Mouse (Mus musculus) inflammation-experienced regulatory T-cells (primary cell): ENCODE measurements around the gene Vmn2r63. TPM values are rescaled to one million over a fixed set of nuclear protein-coding genes. Genes with fewer than 3 reads are reported as not detected.

Experiments
- polyA plus RNA-seq, 2 experiments: library from polyadenylated mRNA; unstranded; fragments of 100-300 nt; shearing (Covaris generic); gene quantifications; one replicate each; pipeline ENCODE4 v1.2.1; 2017

The Vmn2r63 gene
- under 1 TPM; 0.06 to 0.44 TPM for polyA plus RNA-seq

DNA sequence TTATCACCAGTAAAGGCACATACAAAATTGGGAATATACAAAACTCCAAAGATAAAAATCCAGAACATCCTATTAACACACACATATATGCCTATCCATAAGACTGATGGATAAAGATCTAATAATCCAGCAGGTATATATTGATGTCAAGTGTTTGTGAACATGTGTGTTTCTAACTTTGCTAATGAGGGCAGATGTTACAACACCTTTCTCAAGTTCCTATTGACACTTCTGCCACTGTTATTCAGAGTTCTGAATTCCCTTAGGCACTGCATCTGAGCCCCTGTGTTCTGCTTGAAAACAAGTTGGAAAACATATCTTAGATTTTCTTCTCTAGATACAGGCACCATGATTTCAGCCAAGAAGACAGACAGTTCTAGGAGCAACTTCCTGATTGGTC is at the start of gene Vmn2r63:
Vmn2r63 (minus strand) TSS at position 101 of the 400 bp plus-strand sequence.

DNA sequence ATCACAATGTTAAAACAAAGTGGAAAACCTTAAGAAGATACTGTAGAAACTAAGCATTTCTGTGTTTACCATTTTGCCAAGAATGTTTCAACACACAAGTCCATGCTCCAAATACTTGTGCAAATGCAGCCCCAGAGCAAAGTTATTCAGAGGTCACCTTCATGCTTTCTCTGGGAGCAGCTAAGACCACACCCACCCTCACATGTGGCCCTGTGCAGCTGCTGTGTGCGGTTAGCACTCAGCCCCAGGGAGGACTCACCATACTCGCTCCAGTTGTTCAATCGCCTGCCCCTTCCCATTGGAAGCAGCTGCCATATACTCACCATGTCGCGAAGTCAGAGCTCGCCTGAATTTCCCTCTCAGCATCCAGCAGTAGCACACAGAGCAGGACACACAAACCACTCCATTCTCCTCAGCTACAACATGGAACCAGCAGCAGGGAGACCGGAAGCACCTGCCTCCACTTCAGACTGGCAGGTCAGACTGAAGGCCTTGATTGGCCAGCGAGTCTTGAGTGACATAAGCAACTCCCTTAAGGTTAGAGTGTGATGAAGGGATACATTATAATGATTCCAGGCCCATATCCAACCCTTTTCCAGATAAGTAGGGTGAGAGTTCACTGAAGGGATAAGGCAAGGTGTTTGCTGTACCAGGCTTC is 66.7 kb downstream of the Vmn2r63 start, which contains the start of gene Gm2381:
Gm2381 (minus strand) TSS at position 434 of the 658 bp plus-strand sequence.

Other genes starting within 250 kb of the Vmn2r63 start
- gene Zfp975, start 241.1 kb downstream of the Vmn2r63 start, polyA plus RNA-seq: 1 to 10 TPM; 3.3 to 4.5 TPM
- under 1 TPM in 1 of 2 experiments, not detected in 1; 0.09 TPM for gene Gm17067, start 206.8 kb downstream of the Vmn2r63 start, polyA plus RNA-seq
- gene Vmn2r62, start 140.3 kb downstream of the Vmn2r63 start, polyA plus RNA-seq: 1 to 10 TPM in 1 of 2 experiments, not detected in 1; 1.1 TPM
- gene Gm2381, start 66.6 kb downstream of the Vmn2r63 start, polyA plus RNA-seq: under 1 TPM in 1 of 2 experiments, not detected in 1; 0.24 TPM
- under 1 TPM in 1 of 2 experiments, not detected in 1; 0.10 TPM for gene Gm9268, start 84.9 kb upstream of the Vmn2r63 start, polyA plus RNA-seq
- 1 to 10 TPM in 1 of 2 experiments, under 1 TPM in 1; 0.52 to 1.9 TPM for gene Zfp936, start 180.4 kb upstream of the Vmn2r63 start, polyA plus RNA-seq